Mouse (Mus musculus): ENCODE measurements around the gene Slfn4. TPM values are rescaled to one million over a fixed set of nuclear protein-coding genes. Genes with fewer than 3 reads are reported as not detected.

Slfn4 gene
- 15.7 and 22.2 TPM in 2 replicates for polyA plus RNA-seq (2015; fragmentation: Nextera tagmentation; extraction: Ambion mirVana)

GRCm38 (mm10) chr11:83174948-83175539 lies at the start of gene Slfn4:
Gene Slfn4 (plus strand): TSS chr11:83175186.

GRCm38 (mm10) chr11:83191134-83191893 lies 16.3 kb downstream of the Slfn4 start, which contains the start of gene Slfn3:
Gene Slfn3 (plus strand): TSS chr11:83191330.

Other genes with a start within 250 kb of the Slfn4 start
- 4.6 and 6.4 TPM in 2 replicates for gene Slfn5, start 223.8 kb upstream of the Slfn4 start, polyA plus RNA-seq (2015; fragmentation: Nextera tagmentation; extraction: Ambion mirVana)
- 5.6 and 5.8 TPM in 2 replicates for gene Slfn9, start 183.4 kb upstream of the Slfn4 start, polyA plus RNA-seq (2015; fragmentation: Nextera tagmentation; extraction: Ambion mirVana)
- 1.4 and 2.4 TPM in 2 replicates for gene Slfn8, start 154.4 kb upstream of the Slfn4 start, polyA plus RNA-seq (2015; fragmentation: Nextera tagmentation; extraction: Ambion mirVana)
- 44.4 and 56.1 TPM in 2 replicates for gene Slfn2, start 110.1 kb upstream of the Slfn4 start, polyA plus RNA-seq (2015; fragmentation: Nextera tagmentation; extraction: Ambion mirVana)
- 15.8 and 18.2 TPM in 2 replicates for gene Slfn1, start 58.3 kb upstream of the Slfn4 start, polyA plus RNA-seq (2015; fragmentation: Nextera tagmentation; extraction: Ambion mirVana)
- gene Slfn3, start 16.1 kb downstream of the Slfn4 start, polyA plus RNA-seq (2015; fragmentation: Nextera tagmentation; extraction: Ambion mirVana): 2.5 and 2.9 TPM in 2 replicates
- gene Slfn14, start 111.5 kb downstream of the Slfn4 start, polyA plus RNA-seq (2015; fragmentation: Nextera tagmentation; extraction: Ambion mirVana): 24.4 and 25.7 TPM in 2 replicates
- gene Ap2b1, start 123.8 kb downstream of the Slfn4 start, polyA plus RNA-seq (2015; fragmentation: Nextera tagmentation; extraction: Ambion mirVana): 17.3 and 18.6 TPM in 2 replicates
- 5.9 and 6.4 TPM in 2 replicates for gene Pex12, start 127.4 kb downstream of the Slfn4 start, polyA plus RNA-seq (2015; fragmentation: Nextera tagmentation; extraction: Ambion mirVana)
- gene Rasl10b, start 234.0 kb downstream of the Slfn4 start, polyA plus RNA-seq (2015; fragmentation: Nextera tagmentation; extraction: Ambion mirVana): 0.54 and 0.63 TPM in 2 replicates

Measured in spleen, postnatal 0 days (tissue).